Mouse (Mus musculus): ENCODE measurements around the gene Col11a2. TPM values are rescaled to one million over a fixed set of nuclear protein-coding genes. Genes with fewer than 3 reads are reported as not detected.

The Col11a2 gene
- polyA plus RNA-seq, 1 experiment: 0.94 TPM

- Histone ChIP-seq H3K4me2 (ENCODE audit: low read depth) (no peak overlapping the region), H3K27me3 (ENCODE audit: control insufficient read depth, insufficient read depth, insufficient read length) (no peaks in the 10 kb centered on the region), H3K4me3 (no peak overlapping the region), H3K36me3 (ENCODE audit: control insufficient read depth, insufficient read depth) (no peaks in the 10 kb centered on the region), H3K79me2 (ENCODE audit: control insufficient read depth, insufficient read depth) (no peaks in the 10 kb centered on the region), H3ac (ENCODE audit: control insufficient read depth, insufficient read length) (no peak overlapping the region)
- TF ChIP-seq TCF3 (IDR thresholded peaks at IDR 0.05; ENCODE audit: insufficient read length, low read depth) (no peak), MYOD1 (IDR thresholded peaks at IDR 0.05; ENCODE audit: control insufficient read depth in 1 of 3, insufficient read length in 2 of 3, low read depth in 2 of 3) (no peak), REST (IDR thresholded peaks at IDR 0.05; ENCODE audit: insufficient read depth, insufficient read length) (no peak), MAX (IDR thresholded peaks at IDR 0.05; ENCODE audit: low read depth) (no peak), POLR2AphosphoS2 (IDR thresholded peaks at IDR 0.05; ENCODE audit: insufficient read length, low read depth) (no peak), USF1 (IDR thresholded peaks at IDR 0.05; ENCODE audit: low read depth) (no peak)
Measured at GRCm38 (mm10) chr17:34096497-34097010, 57.3 kb downstream of the Col11a2 start.

DNA sequence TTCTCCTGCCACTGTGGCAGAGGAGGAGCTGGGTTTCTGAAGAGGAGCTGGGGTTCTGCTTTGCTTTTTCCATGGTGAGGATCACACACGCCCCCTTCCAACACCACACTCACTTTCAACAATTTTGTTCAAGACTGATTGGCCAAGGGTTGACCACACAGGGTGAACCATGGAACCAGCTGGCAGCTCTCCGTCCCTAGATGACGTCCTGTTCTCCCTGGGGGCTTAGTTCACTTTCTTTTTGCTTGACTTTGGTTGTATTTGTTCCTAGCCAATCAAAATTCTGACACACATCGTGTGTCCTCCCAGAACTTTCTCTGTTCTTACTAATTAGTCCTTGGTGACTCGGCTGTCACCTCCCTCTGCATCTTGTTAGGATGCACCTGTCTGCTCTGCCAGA is 58.0 kb downstream of the Col11a2 start:
- H3ac ChIP-seq (ENCODE audit: control insufficient read depth, insufficient read length): no peak overlapping the region
- H3K27me3 ChIP-seq (ENCODE audit: control insufficient read depth, insufficient read depth, insufficient read length): no peaks in the 10 kb centered on the region
- no peak overlapping the region for H3K4me2 ChIP-seq (ENCODE audit: low read depth)
- H3K4me3 ChIP-seq: no peak overlapping the region
- no peaks in the 10 kb centered on the region for H3K79me2 ChIP-seq (ENCODE audit: control insufficient read depth, insufficient read depth)
- no peaks in the 10 kb centered on the region for H3K36me3 ChIP-seq (ENCODE audit: control insufficient read depth, insufficient read depth)
- no peak for TF ChIP-seq SRF (IDR thresholded peaks at IDR 0.05; ENCODE audit: control insufficient read depth, insufficient read length, low read depth)
- TF ChIP-seq POLR2AphosphoS2 (IDR thresholded peaks at IDR 0.05; ENCODE audit: insufficient read length, low read depth): no peak
- TF ChIP-seq MYOD1 (IDR thresholded peaks at IDR 0.05; ENCODE audit: control insufficient read depth in 1 of 3, insufficient read length in 2 of 3, low read depth in 2 of 3): no peak
- no peak for TF ChIP-seq USF1 (IDR thresholded peaks at IDR 0.05; ENCODE audit: low read depth)
- TF ChIP-seq TCF3 (IDR thresholded peaks at IDR 0.05; ENCODE audit: insufficient read length, low read depth): no peak
- no peak for TF ChIP-seq REST (IDR thresholded peaks at IDR 0.05; ENCODE audit: insufficient read depth, insufficient read length)
- no peak for TF ChIP-seq E2F4 (IDR thresholded peaks at IDR 0.05; ENCODE audit: insufficient read depth)
- no peak for TF ChIP-seq CEBPB (IDR thresholded peaks at IDR 0.05; ENCODE audit: insufficient read depth, poor library complexity, severe bottlenecking)
- TF ChIP-seq POLR2A (IDR thresholded peaks at IDR 0.05; ENCODE audit: insufficient read length, low read depth): no peak
- no peak for TF ChIP-seq TCF12 (IDR thresholded peaks at IDR 0.05; ENCODE audit: insufficient read depth, poor library complexity, severe bottlenecking)
- no peak for TF ChIP-seq MYOG (IDR thresholded peaks at IDR 0.05; ENCODE audit: control insufficient read depth in 1 of 3, insufficient read depth in 1 of 3, insufficient read length in 2 of 3, low read depth in 2 of 3)
- TF ChIP-seq MAX (IDR thresholded peaks at IDR 0.05; ENCODE audit: low read depth): no peak

DNA sequence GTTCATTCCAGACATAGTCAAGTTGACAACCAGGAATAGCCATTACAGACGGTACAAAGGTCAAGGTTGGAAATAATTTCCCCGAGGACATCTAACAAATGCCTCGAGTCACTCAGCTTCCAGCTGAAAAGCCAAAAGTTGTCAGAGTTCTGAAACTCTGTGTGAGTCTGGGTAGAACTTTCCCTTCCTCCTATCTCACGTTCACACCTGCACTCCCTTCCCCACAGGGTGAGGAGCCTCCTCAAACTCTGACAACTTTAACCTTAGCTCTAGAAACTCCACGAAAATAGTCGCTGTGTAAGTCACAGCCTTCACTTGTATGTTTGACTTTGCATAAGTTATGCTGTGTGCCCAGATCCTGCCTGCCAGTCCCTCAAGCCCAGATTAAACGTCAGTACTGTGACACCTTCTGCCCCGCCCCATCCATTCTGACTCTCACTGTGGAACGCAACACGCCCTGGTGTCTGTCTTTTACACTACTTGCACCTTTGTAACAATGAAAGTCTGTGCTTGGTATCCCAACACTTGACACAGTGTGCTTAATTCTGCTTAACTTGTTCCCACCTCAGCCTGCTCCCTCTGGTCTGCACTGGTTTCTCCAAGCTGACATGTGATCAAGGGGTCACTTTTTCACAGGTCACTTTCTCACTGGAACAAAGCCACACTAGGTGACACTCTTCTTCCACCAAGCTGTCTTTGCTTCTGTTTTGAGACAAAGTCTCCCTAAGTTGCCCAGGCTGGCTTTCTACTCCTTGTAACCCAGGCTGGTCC is 59.7 kb downstream of the Col11a2 start:
- TF ChIP-seq CEBPB (IDR thresholded peaks at IDR 0.05; ENCODE audit: insufficient read depth, poor library complexity, severe bottlenecking) (no peak), MYOD1 (IDR thresholded peaks at IDR 0.05; ENCODE audit: control insufficient read depth in 1 of 3, insufficient read length in 2 of 3, low read depth in 2 of 3) (no peak)
- Histone ChIP-seq H3ac (ENCODE audit: control insufficient read depth, insufficient read length) (no peak overlapping the region), H3K4me2 (ENCODE audit: low read depth) (no peak overlapping the region), H3K36me3 (ENCODE audit: control insufficient read depth, insufficient read depth) (no peaks in the 10 kb centered on the region), H3K27me3 (ENCODE audit: control insufficient read depth, insufficient read depth, insufficient read length) (no peaks in the 10 kb centered on the region), H3K79me2 (ENCODE audit: control insufficient read depth, insufficient read depth) (no peaks in the 10 kb centered on the region), H3K4me3 (no peak overlapping the region)

GRCm38 (mm10) chr17:34099531-34099930 is 60.3 kb downstream of the Col11a2 start:
- Histone ChIP-seq H3K36me3 (ENCODE audit: control insufficient read depth, insufficient read depth) (no peaks in the 10 kb centered on the region), H3ac (ENCODE audit: control insufficient read depth, insufficient read length) (no peak overlapping the region), H3K4me3 (no peak overlapping the region), H3K4me2 (ENCODE audit: low read depth) (no peak overlapping the region), H3K27me3 (ENCODE audit: control insufficient read depth, insufficient read depth, insufficient read length) (no peaks in the 10 kb centered on the region), H3K79me2 (ENCODE audit: control insufficient read depth, insufficient read depth) (no peaks in the 10 kb centered on the region)
- no peak for TF ChIP-seq MYOD1 (IDR thresholded peaks at IDR 0.05; ENCODE audit: control insufficient read depth in 1 of 3, insufficient read length in 2 of 3, low read depth in 2 of 3)
- TF ChIP-seq E2F4 (IDR thresholded peaks at IDR 0.05; ENCODE audit: insufficient read depth): no peak
- TF ChIP-seq REST (IDR thresholded peaks at IDR 0.05; ENCODE audit: insufficient read depth, insufficient read length): no peak
- TF ChIP-seq POLR2AphosphoS2 (IDR thresholded peaks at IDR 0.05; ENCODE audit: insufficient read length, low read depth): no peak
- TF ChIP-seq SRF (IDR thresholded peaks at IDR 0.05; ENCODE audit: control insufficient read depth, insufficient read length, low read depth): no peak
- TF ChIP-seq CEBPB (IDR thresholded peaks at IDR 0.05; ENCODE audit: insufficient read depth, poor library complexity, severe bottlenecking): no peak
- no peak for TF ChIP-seq POLR2A (IDR thresholded peaks at IDR 0.05; ENCODE audit: insufficient read length, low read depth)
- TF ChIP-seq TCF3 (IDR thresholded peaks at IDR 0.05; ENCODE audit: insufficient read length, low read depth): no peak
- no peak for TF ChIP-seq MYOG (IDR thresholded peaks at IDR 0.05; ENCODE audit: control insufficient read depth in 1 of 3, insufficient read depth in 1 of 3, insufficient read length in 2 of 3, low read depth in 2 of 3)
- no peak for TF ChIP-seq USF1 (IDR thresholded peaks at IDR 0.05; ENCODE audit: low read depth)
- TF ChIP-seq TCF12 (IDR thresholded peaks at IDR 0.05; ENCODE audit: insufficient read depth, poor library complexity, severe bottlenecking): no peak
- no peak for TF ChIP-seq MAX (IDR thresholded peaks at IDR 0.05; ENCODE audit: low read depth)

DNA sequence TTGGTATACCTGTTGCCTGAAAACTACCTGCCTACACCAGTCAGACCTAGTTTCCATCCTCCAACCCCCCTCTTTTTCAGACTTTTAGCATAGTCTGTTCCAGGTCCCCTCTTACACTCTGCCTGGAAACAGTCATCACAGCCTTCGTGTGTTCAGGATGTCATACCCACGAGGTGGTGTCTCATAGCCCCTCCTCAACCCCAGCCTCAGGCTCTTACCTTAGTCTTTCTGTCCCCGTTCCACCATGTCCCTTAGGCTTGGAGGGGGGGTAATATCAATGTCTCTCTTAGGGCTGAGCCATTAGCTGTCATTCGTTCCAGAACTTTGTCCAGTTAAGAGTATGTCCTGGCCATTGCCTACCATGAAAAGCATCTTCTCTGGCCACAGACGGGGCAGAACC is 61.9 kb downstream of the Col11a2 start:
- H3K4me2 ChIP-seq (ENCODE audit: low read depth): no peak overlapping the region
- H3K27me3 ChIP-seq (ENCODE audit: control insufficient read depth, insufficient read depth, insufficient read length): no peaks in the 10 kb centered on the region
- no peak overlapping the region for H3ac ChIP-seq (ENCODE audit: control insufficient read depth, insufficient read length)
- no peak overlapping the region for H3K4me3 ChIP-seq
- H3K36me3 ChIP-seq (ENCODE audit: control insufficient read depth, insufficient read depth): no peaks in the 10 kb centered on the region
- H3K79me2 ChIP-seq (ENCODE audit: control insufficient read depth, insufficient read depth): no peaks in the 10 kb centered on the region
- TF ChIP-seq MAX (IDR thresholded peaks at IDR 0.05; ENCODE audit: low read depth) (no peak), TCF3 (IDR thresholded peaks at IDR 0.05; ENCODE audit: insufficient read length, low read depth) (no peak), REST (IDR thresholded peaks at IDR 0.05; ENCODE audit: insufficient read depth, insufficient read length) (no peak), MYOG (IDR thresholded peaks at IDR 0.05; ENCODE audit: control insufficient read depth in 1 of 3, insufficient read depth in 1 of 3, insufficient read length in 2 of 3, low read depth in 2 of 3) (no peak), POLR2A (IDR thresholded peaks at IDR 0.05; ENCODE audit: insufficient read length, low read depth) (no peak), SRF (IDR thresholded peaks at IDR 0.05; ENCODE audit: control insufficient read depth, insufficient read length, low read depth) (no peak), E2F4 (IDR thresholded peaks at IDR 0.05; ENCODE audit: insufficient read depth) (no peak), MYOD1 (IDR thresholded peaks at IDR 0.05; ENCODE audit: control insufficient read depth in 1 of 3, insufficient read length in 2 of 3, low read depth in 2 of 3) (no peak), TCF12 (IDR thresholded peaks at IDR 0.05; ENCODE audit: insufficient read depth, poor library complexity, severe bottlenecking) (no peak), POLR2AphosphoS2 (IDR thresholded peaks at IDR 0.05; ENCODE audit: insufficient read length, low read depth) (no peak), USF1 (IDR thresholded peaks at IDR 0.05; ENCODE audit: low read depth) (no peak), CEBPB (IDR thresholded peaks at IDR 0.05; ENCODE audit: insufficient read depth, poor library complexity, severe bottlenecking) (no peak)
